Mouse (Mus musculus): ENCODE measurements at regions not wholly inside any gene's neighbourhood (a gene's known extent, or its start where the extent isn't known, plus 50 kb on each side); places are given as distances from the start of the nearest gene placed in this dataset.

GRCm38 (mm10) chr5:111590619-111591081, 143.1 kb upstream of the Gm26897 start:
- TF ChIP-seq CTCF (IDR thresholded peaks at IDR 0.05; ENCODE audit: control insufficient read depth, insufficient read depth, low read length): no peak
- no peak for TF ChIP-seq POLR2A (IDR thresholded peaks at IDR 0.05; ENCODE audit: borderline replicate concordance, control insufficient read depth, low read depth, low read length)

All from bone marrow, adult 2 months (tissue).